Mouse (Mus musculus) frontal cortex, postnatal 25 days (tissue): Measurements from ENCODE around the gene Hemk1.
"Not testable (repeated sequence)": the region's sequence is repeated elsewhere in the genome, so short reads cannot be mapped to it uniquely, and the experiment has no call there.

Experiments used
- DNase-seq, 2 experiments: peaks; one replicate each; pipeline ENCODE4 v3.0.0; 2022; ENCODE audit warnings: low spot score in 2 of 2

Hemk1 gene

GRCm38 (mm10) chr9:107308346-107309000, 29.7 kb downstream of the Hemk1 start:
- DNase-seq: no peak

- no peak for DNase-seq
Observed at GRCm38 (mm10) chr9:107307886-107308285, 30.3 kb downstream of the Hemk1 start.

GRCm38 (mm10) chr9:107307099-107307872, 30.9 kb downstream of the Hemk1 start:
- DNase-seq: no peak

- DNase-seq: not testable (repeated sequence)
Observed at GRCm38 (mm10) chr9:107306673-107307072, 31.5 kb downstream of the Hemk1 start.

- no peak for DNase-seq
Observed at GRCm38 (mm10) chr9:107305601-107306542, 32.3 kb downstream of the Hemk1 start.

- no peak for DNase-seq
Observed at GRCm38 (mm10) chr9:107305012-107305411, 33.1 kb downstream of the Hemk1 start.

GRCm38 (mm10) chr9:107304383-107304782, 33.8 kb downstream of the Hemk1 start:
- no peak for DNase-seq

- DNase-seq: no peak
Observed at GRCm38 (mm10) chr9:107303900-107304299, 34.2 kb downstream of the Hemk1 start.

GRCm38 (mm10) chr9:107303121-107303820, 34.9 kb downstream of the Hemk1 start:
- DNase-seq: no peak

GRCm38 (mm10) chr9:107302592-107302991, 35.6 kb downstream of the Hemk1 start:
- DNase-seq: no peak

- DNase-seq: no peak
Observed at GRCm38 (mm10) chr9:107301554-107302331, 36.4 kb downstream of the Hemk1 start.

GRCm38 (mm10) chr9:107300224-107300973, 37.8 kb downstream of the Hemk1 start:
- DNase-seq: no peak

GRCm38 (mm10) chr9:107299783-107300182, 38.4 kb downstream of the Hemk1 start:
- no peak for DNase-seq

- no peak for DNase-seq
Observed at GRCm38 (mm10) chr9:107298876-107299275, 39.3 kb downstream of the Hemk1 start.

- no peak for DNase-seq
Observed at GRCm38 (mm10) chr9:107298059-107298780, 39.9 kb downstream of the Hemk1 start.

GRCm38 (mm10) chr9:107297658-107298057, 40.5 kb downstream of the Hemk1 start:
- no peak for DNase-seq

GRCm38 (mm10) chr9:107297059-107297458, 41.1 kb downstream of the Hemk1 start:
- no peak for DNase-seq

- DNase-seq: peak; percentile 93 to 95
Observed at GRCm38 (mm10) chr9:107296501-107296965, 41.6 kb downstream of the Hemk1 start.

- DNase-seq: no peak
Observed at GRCm38 (mm10) chr9:107296041-107296440, 42.1 kb downstream of the Hemk1 start.

GRCm38 (mm10) chr9:107296016-107296040, 42.3 kb downstream of the Hemk1 start, which contains the start of gene Cish:
TSS of gene Cish (plus strand) at chr9:107296026.
- no peak for DNase-seq
